Mouse (Mus musculus) ovary, postnatal 14 days (tissue): ENCODE measurements around the gene Tbc1d30.

ENCODE experiments used
- DNase-seq: peaks from one replicate; pipeline ENCODE4 v3.0.0; 2022; ENCODE audit warnings: low spot score

Gene Tbc1d30

DNA sequence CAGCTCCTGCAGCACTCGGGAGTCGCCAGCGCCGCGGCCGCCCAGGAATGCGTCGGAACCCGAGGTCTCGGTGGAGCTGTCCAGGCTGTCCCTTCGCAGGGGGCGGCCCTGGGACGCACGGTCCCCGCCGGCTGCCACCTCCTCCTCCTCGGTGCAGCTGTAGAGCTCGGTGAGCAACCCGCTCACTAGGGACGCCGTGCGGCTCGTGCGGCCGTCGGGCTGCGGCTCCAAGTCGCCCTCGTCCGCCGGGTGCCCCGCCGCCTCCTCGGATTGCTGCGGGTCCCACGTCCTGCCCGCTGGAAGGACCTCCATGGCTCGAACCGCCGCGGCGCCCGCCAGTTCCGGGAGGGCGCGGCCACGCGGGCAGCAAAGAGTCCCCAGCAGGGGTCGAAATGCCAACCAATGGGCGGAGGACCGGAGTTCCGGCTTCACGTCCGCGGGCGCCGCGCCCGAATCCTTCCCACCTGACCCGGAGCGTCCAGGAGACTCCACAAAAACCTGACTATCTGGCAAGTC is at the start of gene Tbc1d30:
Gene Tbc1d30, minus strand, starts transcription at position 213 of the 516 bp plus-strand sequence.
- DNase-seq, result peak; percentile 29

- DNase-seq, result no peak
Measured at GRCm38 (mm10) chr10:121398599-121398998, 47.5 kb upstream of the Tbc1d30 start.

DNA sequence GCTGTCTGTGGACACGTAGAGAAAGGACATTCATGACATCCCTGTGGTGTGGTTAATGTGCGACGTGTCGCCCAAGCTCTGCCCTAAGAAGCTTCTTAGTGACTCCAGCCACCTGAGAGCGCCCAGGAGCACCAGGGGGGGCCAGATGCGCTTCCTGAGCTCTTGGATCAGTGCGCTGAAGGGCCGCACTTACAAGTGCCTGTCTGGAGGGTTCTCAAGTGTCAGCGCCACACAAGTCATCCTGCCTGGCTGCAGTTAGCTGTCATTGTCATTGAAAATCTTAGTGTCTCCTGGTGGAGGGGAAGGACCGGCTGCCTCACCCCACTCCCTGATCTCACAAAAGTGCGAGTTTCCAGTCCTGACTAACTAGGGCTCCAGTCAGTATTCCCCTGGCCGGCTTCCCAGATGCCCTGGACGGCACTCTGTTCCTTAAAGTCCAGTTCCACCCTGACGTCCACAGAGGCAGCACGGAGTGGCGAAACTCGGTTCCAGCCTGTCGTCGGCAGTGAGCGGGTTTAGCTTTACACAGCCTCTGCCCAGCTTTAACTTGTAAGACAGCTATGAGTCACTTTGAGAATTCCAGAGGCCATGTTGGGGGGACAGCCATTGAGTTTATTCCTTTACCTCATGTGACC is 44.6 kb upstream of the Tbc1d30 start:
- DNase-seq, result no peak

- DNase-seq, result no peak
Measured at GRCm38 (mm10) chr10:121394789-121395325, 43.8 kb upstream of the Tbc1d30 start.

DNA sequence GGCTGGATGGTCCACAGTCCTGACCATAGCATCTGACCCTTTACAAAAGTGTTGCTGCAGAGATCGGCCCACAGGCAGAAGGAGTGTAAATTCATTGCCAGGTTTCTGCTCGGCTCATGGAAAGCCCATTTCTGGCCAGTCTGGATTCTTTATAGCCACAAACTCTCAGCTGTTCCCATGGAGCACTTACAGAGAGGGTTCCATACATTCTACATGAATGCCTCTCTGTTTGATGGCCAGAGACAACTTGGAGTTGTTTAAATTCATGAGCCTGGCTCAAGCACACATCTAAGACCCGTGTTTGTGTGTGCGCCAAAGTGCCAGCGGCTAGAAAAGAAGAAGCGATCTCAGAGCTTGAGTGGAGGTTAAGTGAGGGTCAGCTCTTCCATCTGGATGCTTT is 43.2 kb upstream of the Tbc1d30 start:
- no peak for DNase-seq

DNA sequence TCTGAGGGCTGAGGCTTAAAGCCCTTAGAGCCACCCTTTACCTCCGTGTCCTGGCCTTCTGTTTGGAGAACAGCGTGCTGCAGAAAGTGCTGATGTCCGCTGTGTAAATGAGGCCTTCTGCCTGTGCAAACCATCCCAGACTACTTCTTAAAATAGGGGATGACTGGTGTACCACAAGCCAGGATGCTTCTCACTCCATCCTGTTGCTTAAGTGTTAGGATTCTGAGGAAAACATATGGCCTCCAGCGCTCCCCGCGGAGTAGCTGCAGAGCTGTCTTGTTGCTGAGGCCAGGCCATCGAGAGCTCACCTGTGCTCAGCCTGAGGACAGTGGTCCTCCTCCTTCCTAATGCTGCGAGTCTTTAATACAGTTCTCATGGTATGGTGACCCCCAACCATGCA is 40.8 kb upstream of the Tbc1d30 start:
- no peak for DNase-seq

DNA sequence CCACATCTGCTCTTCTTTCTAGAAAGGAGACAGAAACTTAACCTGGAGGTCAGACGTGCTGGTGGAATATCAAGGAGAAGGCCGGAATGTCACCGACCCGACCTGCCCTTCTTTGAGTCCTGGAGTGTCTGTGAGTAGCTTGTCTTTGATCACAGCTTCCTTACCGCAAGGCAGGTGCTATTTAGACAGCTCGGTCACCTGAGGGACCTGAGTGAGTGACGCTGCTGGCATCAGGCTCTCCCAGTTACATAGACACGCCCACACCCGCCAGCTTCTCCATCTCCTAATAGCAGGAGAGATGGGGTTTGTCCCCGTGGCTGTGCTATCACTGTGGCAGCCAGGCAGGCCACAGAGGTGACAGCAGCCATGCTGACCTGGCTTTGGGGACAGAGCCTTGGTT is 39.5 kb upstream of the Tbc1d30 start:
- DNase-seq, result no peak

GRCm38 (mm10) chr10:121386347-121386746 is 35.3 kb upstream of the Tbc1d30 start:
- DNase-seq, result no peak

DNA sequence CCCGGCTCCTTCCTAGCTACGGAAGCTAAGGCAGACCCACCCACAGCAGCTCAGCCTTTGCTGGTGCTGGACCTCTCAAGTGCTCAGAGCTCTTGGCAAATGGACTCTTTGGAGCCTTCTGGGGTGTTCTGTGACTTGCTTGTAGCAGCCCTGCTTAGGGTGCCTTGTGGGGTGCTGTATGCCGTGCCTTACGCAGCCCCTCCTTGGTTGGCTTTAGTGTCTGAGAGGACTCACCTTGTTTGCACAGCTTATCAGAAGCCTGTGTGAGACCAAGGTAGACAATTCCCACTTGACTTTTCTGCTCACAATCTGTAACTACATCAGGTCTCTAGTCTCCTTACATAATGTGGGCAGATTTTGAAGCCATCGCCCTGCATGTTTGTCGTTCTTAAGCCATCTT is 34.6 kb upstream of the Tbc1d30 start:
- no peak for DNase-seq

GRCm38 (mm10) chr10:121384710-121385109 is 33.6 kb upstream of the Tbc1d30 start:
- no peak for DNase-seq

DNA sequence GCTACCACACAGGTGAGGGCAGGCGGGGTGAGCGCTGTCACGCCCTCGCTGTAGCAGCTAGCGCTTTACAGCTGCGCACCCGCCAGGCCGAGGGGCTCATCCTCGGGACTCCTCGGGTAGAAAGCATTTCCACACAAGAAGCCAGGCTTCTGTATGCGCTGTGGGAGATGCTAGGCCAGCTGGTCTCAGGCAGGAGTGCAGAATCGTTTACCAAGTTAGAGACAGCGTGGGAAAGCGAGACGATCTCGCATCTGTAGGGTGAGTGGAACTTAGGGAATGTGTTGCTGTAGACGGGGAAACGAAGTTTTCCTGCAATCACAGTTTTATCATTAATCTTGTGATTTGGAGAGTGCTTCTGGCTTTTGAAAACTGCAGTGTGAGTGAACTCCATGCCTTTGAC is 30.2 kb upstream of the Tbc1d30 start:
- no peak for DNase-seq

DNA sequence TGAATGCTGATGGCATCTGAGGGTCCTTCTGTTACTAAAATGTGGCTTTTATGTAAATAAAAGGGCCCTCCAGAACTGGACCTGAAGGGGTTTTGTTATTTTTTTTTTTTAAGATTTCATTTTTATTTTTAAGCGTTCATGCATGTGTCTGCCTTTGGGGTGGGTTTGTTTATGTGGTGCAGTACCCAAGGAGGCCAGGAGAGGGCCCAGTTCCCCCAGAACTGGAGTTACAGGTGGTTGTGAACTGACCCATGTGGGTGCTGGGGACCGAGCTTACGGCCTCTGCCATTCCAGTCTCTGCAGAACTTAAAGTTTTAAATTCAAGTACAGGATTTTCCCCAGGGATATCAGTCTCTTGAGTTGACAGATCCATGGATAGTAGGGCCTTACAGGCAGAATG is 28.3 kb upstream of the Tbc1d30 start:
- DNase-seq, result no peak

- DNase-seq, result no peak
Measured at GRCm38 (mm10) chr10:121376530-121377271, 25.6 kb upstream of the Tbc1d30 start.

DNA sequence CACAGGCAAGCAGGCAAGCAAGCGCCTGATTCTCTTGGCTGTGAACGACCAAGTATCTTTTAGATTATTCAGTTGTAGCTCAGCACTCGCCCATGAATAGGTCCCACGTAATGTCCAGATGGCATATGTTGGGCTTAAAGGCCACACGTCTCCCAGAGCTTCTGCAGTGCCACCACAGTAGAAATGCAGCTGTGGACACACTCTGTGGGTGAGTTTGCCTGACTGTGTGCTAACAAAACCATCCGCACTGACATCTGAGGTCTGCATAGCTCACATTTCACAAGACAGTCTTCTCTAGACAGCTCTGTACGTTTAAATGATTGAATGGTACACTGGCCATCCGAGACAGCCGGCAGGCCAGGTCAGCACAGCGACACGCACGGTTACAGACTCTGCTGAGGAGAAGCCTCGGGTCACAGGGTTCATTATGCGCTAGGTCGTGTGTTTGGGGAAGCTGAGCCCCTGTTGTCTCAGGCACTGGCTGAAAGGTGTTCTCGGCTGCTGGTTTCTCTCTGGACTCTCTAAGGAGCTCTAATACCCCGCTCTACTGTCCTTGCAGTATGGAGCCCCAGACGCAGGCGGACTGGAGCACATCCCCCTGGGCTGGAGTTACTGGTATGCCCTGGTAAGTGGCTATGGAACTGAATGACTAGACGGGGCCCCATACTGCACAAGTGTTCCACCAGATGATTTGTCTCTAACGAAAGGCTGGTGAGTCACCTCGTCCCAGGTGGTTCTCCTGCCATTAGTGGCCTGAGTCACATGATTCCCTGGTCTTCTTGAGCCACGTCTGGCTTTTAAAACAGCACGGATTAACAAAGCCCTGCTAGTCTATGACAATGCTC is 24.8 kb upstream of the Tbc1d30 start:
- no peak for DNase-seq

DNA sequence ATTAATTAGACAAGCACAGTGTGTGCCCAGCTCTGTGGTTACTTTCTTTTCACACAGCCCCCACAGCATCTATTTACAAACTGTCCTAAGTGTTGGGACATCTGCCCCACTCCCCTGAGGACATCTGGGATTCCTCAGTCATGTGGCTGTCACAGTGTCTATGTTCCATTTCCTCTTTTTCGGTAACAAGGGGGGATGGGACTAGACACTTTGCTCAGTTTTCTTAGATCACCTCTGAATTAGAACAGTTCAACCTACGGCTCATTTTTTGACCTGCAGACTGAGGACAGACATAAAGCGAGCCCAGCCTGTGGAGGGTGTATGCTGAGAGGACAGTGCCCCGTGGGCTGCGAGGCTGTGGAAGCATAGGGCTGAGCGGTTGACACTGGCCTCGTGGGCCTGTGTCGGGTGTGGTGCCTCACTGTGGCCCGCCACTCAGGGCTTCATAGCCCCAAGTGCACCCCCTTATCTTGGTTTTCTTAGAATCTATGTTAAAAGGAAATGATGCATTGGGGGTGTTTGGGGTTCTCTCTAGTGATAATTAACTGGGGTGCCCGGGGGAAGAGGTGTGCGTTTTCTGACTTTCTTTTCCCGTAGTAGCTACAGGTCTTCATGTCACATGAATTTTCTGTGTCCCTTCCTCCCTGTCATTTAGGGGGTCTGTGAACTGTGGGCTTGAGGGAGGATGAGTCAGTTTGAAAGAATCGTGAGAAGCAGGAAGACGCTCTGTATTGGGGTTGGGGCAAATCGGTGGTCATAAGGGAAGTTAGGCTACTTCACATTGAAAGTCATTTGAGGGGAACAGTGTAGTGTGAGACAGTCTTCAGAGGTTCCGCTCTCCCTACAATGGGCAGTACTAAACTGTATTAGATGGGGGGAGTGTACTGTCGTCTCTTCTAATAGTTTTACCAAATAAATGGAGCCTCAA is 23.9 kb upstream of the Tbc1d30 start:
- no peak for DNase-seq

DNA sequence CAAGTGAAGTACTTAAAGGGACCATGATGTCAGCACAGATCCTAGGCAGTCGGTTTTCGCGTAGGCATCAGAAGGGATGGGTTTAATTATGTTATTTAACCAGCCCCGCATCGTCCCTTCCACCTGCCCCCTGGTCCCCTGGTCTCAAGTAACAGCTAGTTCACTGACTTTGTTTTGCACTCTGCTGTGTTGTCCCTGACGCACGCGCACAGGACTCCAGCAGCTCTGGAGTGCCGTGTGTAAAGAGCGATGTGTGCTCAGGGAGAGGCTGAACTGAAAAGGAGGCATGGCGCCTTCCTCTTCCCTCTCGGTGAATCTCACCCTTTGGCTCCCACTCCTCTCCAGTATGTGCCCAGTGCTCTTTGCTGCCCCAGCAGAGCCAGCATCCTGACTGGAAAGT is 22.9 kb upstream of the Tbc1d30 start:
- no peak for DNase-seq

- DNase-seq, result no peak
Measured at GRCm38 (mm10) chr10:121370777-121371176, 19.7 kb upstream of the Tbc1d30 start.

- no peak for DNase-seq
Measured at GRCm38 (mm10) chr10:121368783-121369465, 17.8 kb upstream of the Tbc1d30 start.

DNA sequence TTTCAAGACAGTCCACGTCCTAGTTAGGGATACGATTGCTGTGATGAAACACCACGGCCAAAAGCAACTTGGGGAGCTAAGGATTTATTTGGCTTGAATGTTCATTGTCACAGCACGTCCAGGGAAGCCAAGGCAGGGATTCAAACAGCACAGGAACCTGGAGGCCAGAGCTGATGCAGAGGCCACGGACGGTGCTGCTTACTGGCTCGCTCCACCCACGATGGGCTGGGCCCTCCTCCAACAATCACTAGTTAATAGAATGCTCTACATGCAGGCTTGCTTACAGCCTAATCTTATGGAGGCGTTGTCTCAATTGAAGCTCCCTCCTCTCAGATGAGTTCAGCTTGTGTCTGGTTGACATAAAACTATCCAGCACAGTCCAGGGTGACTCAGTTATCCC is 16.7 kb upstream of the Tbc1d30 start:
- DNase-seq, result no peak

DNA sequence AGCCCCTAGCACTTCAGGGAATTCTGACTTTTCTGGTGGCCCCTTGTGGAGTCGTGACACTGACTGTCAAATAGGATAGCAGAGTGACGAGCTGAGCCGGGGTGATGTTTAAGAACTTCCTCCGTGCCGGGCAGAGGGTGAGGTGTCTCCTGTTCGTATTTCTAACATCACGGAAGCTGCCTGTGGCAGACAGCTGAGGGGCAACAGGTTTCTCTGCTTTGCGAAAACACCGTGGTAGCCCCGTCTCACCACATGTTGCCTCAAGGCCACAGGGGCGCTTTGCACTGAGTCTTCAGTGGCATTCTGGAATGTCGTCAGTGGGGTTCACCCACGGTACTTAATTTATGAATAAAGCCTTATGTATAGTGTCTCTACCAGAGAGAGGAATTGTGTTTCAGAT is 16.2 kb upstream of the Tbc1d30 start:
- no peak for DNase-seq

DNA sequence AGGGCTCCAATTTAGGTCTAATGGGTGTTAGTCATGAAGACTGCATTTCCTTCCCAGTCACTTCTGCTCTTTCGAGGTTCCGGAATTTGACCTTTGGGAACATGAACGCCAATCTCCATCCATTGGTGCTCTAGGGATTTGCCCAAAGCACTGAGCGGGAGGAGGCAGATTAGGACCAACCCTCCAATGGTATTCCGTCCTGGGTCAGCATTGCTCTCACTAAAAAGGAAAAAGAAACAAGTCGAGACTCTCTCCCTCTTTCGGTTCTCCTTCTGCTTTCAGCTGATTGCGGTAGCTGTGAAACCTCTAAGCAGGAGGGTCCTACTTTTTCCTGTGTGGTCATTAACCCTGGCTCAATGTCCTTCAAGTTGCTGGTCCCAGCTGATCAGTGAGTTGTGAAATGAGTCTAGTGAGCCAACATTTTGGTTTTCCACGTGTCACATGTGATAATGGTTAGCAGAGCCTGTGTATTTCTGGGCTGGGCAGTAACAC is 14.7 kb upstream of the Tbc1d30 start:
- DNase-seq, result no peak
